Mouse (Mus musculus) central nervous system, embryonic 18 days (tissue): ENCODE data around the gene Wdfy2. TPM values are rescaled to one million over a fixed set of nuclear protein-coding genes. Genes with fewer than 3 reads are reported as not detected.

ENCODE experiments used
- polyA plus RNA-seq: library from polyadenylated mRNA; depleted of rRNA; stranded (reverse); fragments of >200 nt; gene quantifications from 2 replicates; pipeline ENCODE4 v1.2.3, GENCODE M21; 2012; rRNA removed

Wdfy2 gene
- polyA plus RNA-seq, result 10.9 and 11.4 TPM in 2 replicates

DNA sequence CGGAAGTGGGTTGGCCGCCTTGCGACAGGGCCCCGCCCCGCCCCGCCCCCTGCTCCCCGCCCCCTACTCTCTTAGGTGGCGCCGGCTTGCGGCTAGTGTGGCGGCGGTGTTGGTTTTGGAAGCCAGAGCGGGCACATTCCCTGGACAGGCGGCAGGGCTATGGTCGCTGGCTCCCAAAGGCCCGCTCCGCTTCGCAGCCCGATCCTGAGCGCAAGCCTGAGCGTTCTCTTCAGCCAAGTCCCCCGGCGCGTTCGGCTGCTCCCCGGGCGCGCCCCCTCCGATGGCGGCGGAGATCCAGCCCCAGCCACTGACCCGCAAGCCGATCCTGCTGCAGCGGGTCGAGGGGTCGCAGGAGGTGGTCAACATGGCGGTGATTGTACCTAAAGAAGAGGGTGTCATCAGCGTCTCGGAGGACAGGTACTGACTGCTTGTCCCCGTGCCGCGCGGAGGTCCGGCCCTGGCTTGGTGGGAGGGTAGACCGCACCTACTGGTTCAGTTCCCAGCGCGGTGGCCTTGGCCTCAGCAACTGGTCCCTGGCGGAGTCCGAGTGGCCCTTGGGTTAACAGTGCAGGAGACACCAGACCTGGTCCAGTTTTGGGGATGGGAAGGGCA is at the start of gene Wdfy2:
Wdfy2 (plus strand) TSS at position 38 of the 612 bp plus-strand sequence.

DNA sequence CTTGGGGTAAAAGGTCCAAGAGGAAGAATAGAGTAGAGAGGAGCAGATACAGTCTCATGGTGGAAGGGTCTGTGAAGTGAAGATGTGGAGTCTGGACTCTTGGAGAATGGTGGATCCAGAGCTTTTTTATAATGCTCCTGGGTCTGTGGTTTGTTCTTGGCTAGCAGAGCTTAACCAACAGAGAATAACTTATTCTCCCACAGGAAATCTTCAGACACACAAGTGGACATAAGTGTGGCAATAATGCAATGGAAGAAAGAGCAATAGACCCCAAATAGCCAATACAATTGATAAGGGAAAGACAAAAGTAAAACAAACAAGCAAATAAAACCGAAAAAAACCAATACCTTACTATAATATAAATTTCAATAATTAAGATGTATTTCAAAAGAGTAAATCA is 146.9 kb downstream of the Wdfy2 start, which contains the start of gene Defb48:
Defb48 (minus strand) TSS at position 101 of the 400 bp plus-strand sequence.

GRCm38 (mm10) chr14:62997777-62998176 is 160.3 kb downstream of the Wdfy2 start, which contains the start of gene Defb47:
TSS of gene Defb47 (plus strand) at chr14:62998077.

Other genes with a start within 250 kb of the Wdfy2 start
- 0.05 TPM in 1 of 2 replicates, not detected in the other for gene Serpine3, start 174.0 kb upstream of the Wdfy2 start, polyA plus RNA-seq
- gene Ints6, start 76.5 kb upstream of the Wdfy2 start, polyA plus RNA-seq, result 13.1 and 13.5 TPM in 2 replicates
- gene Defb48, start 146.8 kb downstream of the Wdfy2 start, polyA plus RNA-seq, result not detected in 2 replicates
- gene Defb47, start 160.4 kb downstream of the Wdfy2 start, polyA plus RNA-seq, result 0.27 TPM in 1 of 2 replicates, not detected in the other
- not detected in 2 replicates for gene Defb43, start 174.1 kb downstream of the Wdfy2 start, polyA plus RNA-seq
- gene Defb42, start 209.3 kb downstream of the Wdfy2 start, polyA plus RNA-seq, result 0.08 and 0.49 TPM in 2 replicates
- gene Defb30, start 212.3 kb downstream of the Wdfy2 start, polyA plus RNA-seq, result not detected in 2 replicates